Mouse (Mus musculus): ENCODE measurements around the gene Cd82. TPM values are rescaled to one million over a fixed set of nuclear protein-coding genes. Genes with fewer than 3 reads are reported as not detected.

Cd82 gene
- total RNA-seq, 2 experiments from 2014 or later = 44.1 to 47.5 TPM

GRCm38 (mm10) chr2:93413367-93414014 is 49.4 kb downstream of the Cd82 start:
- DNase-seq = peak; percentile 78

DNA sequence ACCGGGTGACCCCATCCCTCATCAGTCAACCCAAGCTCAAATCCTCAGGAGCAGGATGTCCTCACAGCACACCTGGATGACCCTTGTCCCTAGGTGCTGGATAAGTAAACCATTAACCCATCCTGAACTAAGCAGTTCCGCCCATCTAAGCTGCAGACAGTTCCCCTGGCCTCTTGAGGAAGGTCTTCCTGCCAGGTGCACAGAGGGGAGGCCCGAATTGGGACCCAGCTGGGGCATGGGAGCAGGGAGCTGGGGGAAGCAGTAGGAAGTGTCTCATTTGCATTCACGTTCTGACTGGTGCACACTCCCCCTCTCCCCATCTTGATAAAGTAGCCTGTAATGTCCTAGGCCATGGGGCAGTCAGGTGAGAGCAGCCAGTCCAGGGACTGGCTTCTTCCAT is 50.8 kb downstream of the Cd82 start:
- DNase-seq = no peak

DNA sequence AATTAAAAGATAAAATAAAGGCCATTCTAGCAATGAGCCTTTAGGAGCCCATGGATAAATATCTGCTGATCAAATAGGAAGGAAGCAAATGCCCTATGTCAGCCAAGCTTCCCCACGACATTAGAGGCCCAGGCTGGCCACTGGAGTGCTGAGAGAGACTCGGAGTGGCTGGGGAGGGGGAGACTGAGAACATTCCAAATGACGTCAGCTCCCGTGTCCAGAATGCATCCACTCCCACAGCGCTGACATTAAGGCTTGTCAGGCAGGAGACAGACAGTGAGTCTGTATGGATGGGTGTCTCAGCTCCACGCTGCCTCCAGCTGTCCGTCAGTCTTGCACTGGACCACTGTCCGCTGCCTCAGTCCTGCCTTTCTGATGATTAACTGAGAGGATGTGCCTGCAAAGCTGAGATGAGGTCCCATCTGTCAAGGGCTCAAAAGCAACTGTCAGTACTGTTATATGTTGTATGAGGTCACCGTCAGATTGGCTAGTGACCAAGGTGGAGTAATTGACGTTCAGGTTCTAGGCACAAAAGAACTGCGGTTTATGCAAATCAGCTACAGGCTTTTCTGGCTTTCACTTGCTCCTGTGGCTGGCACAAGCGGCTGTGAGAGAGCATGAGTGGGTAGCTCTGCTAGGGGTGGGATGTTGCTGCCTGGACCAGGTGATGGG is 51.9 kb downstream of the Cd82 start:
- DNase-seq = no peak

DNA sequence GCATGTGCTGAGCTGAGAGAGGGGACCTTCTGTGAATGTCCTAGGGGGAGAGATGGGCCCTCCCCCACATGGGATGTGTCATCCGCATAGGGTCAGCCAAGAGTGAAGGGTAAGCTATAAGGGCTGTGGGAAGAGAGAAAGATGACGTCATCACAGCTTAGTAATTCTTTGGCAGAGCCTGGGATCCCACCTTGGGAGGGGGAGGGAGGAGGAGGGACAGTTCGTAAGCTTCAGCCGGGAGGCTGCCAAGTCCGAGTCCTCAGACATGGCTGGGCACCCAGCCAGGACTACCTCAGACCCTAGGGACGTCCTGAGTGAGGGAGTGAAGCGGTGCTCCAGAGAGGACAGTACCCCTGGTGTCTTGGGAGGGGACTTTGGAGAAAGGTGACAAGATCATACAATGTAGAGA is 57.9 kb downstream of the Cd82 start:
- DNase-seq = peak; percentile 71

DNA sequence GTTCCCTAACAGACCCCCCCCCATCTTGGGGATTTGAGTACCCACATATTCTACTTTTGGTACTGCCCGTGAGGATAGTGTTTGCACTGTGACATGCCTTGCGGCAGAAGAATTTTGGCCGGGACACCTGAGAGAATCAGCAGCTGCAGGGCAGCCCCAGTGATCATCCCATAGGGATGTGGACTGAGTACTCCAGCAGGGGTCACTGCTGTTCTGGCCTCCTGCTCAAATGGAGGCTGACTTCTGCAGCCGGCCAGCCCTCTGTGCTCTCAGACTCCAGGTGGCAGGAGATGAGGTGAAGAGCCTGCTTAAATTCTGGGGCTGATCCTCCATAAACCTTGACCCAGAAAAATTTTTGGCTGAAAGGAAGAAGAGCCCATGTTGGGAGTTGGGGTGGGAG is 58.8 kb downstream of the Cd82 start:
- no peak for DNase-seq

GRCm38 (mm10) chr2:93403267-93403666 is 59.7 kb downstream of the Cd82 start:
- DNase-seq = no peak

DNA sequence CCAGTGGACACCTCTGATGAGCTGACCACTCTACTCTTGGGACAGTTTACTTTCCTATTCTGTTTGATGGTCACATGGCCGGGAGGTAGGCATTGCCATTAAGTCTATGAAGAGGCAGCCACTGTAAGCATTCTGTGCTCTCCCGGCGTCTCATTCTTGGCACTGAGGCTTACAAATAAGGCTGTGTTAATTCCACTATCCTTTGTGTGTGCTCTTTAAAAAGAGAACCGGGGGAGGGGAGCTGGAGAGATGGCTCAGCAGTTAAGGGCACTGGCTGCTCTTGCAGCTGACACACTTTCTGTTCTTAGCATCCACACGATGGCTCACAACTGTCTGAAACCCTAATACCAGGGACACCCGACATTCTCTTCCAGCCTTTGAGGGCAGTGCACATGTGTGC is 71.7 kb downstream of the Cd82 start:
- DNase-seq = no peak

DNA sequence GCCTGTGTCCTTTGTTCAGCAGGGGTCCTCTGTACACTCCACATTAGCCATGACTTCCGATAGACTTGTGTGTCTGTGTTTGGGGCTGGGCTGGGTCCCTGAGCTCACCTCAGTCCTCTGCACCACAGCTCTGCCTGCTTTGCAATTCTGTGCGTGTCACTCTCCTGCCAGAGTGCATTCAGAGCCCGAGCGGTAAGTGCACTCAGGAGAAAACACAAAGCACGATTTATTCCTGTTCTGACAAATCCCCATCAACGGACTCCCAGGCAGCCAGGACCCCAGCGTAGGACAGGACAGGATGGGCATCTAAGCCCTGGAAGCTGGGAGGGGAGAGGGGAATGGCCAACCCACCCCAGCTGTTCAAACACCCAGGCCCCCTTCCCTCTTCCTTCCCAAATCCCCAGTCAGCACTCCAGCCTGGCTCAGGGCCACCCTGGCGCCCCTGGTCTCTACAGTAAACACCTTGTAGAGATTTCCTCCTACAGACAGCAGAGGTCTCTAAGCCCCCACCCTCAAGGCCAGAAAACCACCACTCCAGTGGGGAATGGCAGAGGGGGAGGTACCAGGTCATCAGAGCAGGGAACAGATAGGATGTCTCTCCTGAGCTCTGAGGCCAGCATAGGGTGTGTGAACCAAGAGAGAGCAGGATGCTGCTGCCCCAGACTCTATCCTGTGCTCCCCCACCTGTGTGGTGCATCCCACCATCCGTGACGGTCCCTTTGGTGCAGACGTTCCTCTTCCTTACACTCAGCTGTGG is 72.6 kb downstream of the Cd82 start:
- no peak for DNase-seq

- no peak for DNase-seq
Observed at GRCm38 (mm10) chr2:93386958-93387357, 76.0 kb downstream of the Cd82 start.

DNA sequence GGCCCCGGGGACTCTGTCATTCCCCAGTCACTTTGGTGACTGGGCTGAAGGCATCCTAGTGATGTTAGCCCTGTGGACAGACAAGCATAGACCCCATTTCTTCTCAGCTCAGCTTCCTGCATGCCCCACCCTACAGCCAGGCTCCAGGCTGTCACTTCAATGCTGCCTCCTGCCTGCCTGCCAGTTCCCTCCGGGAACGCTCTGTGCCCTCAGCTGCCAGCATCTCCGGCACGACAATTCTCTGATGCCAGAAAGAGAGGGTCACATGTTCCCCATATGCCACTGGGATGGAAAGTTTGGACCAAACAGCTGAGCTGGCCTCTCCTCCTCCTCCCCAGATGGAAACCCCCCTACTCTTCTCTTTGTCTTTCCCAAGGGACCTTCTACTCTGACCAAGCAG is 79.1 kb downstream of the Cd82 start:
- no peak for DNase-seq

GRCm38 (mm10) chr2:93380680-93381089 is 82.3 kb downstream of the Cd82 start:
- no peak for DNase-seq

DNA sequence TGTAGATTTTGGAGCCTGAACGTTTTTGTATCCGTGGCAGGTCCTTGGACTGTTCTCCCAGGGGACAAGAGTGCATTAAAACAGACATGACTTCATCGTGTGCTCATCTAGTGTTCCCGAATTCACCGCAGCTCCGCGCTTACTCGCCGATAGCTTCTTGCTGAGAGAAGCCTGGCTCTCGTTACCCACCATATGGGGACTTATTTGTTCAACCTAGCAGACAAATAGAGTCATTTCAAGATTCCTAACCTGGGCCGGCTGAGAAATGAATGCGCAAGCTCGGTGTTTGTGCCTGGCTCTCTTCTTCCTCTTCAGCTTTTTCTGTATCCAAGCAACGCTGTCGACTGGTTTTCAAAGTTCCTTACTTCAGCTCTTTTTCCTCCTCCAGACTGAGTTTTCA is 85.1 kb downstream of the Cd82 start:
- DNase-seq = no peak

DNA sequence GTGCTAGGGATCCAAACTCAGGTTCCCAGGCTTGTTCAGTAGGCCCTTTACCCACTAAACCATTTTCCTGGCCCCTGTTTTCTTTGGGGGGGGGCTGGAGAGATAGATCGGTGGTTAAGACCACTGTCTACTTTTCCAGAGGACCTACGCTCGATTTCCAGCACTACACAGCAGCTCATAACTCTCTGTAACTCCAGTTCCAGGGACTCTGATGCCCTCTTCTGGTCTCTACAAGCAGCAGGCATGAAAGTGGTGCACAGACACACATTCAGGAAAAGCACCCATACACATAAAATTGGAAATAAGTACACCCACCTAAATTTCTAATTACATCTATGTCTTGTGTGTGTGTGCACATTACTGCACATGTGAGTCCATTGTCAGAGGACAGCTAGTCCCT is 85.8 kb downstream of the Cd82 start:
- DNase-seq = no peak

DNA sequence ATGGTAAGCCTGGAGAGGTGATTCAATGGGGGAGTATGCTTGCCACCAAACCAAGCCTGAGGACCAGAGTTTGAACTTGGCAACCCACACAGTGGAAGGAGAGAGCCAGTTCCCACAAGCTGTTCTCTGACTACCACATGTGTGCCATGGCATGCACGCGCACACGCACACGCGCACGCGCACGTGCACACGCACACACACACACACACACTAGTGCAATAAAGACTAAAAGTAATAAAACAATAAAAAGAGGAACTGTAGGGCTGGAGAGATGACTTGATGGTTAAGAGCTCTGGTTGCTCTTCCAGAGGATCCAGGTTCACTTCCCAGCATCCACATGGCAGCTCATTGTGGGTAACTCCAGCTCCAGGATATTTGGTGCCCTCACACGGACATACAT is 90.1 kb downstream of the Cd82 start:
- DNase-seq = no peak

DNA sequence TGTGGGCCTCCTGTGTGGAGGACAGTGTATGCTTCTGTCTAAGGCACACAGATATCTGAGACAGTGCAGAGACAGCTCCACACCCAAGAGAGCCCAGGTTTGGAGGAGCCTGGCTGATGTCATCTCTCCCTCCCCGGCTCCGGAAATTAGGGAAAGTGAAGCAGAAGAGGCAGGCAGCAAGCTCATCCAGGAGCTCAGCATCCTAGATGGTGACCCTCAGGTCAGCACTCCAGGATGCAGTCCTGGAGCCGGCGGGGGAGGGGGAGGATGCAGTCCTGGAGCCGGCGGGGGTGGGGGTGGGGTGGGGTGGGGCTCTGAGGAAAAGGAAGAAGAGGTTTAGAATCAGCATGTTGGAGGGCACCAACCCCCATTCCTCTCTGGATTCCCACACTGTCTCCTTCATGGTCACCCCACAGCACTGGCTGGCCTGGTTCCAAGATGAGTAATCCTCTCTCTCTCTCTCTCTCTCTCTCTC is 90.8 kb downstream of the Cd82 start:
- peak; percentile 67 for DNase-seq

Small RNA genes within 50 kb of the gene (microRNA-seq; reads per million reads assigned to microRNA genes)
- not detected for gene Mir7001

Other genes starting within 250 kb of the Cd82 start
- 100 to 1,000 TPM in 1 of 2 experiments, 10 to 100 TPM in 1; 84.9 to 114 TPM for gene Tspan18, start 128.6 kb downstream of the Cd82 start, total RNA-seq (2021)
- gene Gm10803, start 97.4 kb upstream of the Cd82 start, total RNA-seq (2021) = not detected
- gene Alx4, start 179.2 kb upstream of the Cd82 start, total RNA-seq (2021) = under 1 TPM; 0.48 to 0.51 TPM

Measured in adrenal gland, postnatal 10 days (tissue).